Mouse (Mus musculus) olfactory bulb, adult 2 months (tissue): Measurements from ENCODE around the gene Olfr556. TPM values are rescaled to one million over a fixed set of nuclear protein-coding genes. Genes with fewer than 3 reads are reported as not detected.

Experiments used
- H3K27ac ChIP-seq: fragments of 200-500 bp; 2 replicates; pipeline ENCODE4 v1.5.1; 2012; ENCODE audit warnings: low read depth, low read length; ENCODE audit not compliant: insufficient read depth
- H3K4me1 ChIP-seq: fragments of 200-500 bp; 2 replicates; pipeline ENCODE4 v1.6.1; 2012; ENCODE audit warnings: low read length; ENCODE audit not compliant: control insufficient read depth, insufficient read depth
- H3K4me3 ChIP-seq: fragments of 200-500 bp; 2 replicates; pipeline ENCODE4 v1.5.1; 2012; ENCODE audit warnings: mild to moderate bottlenecking, low read depth, low read length, moderate library complexity; ENCODE audit not compliant: insufficient read depth
- CTCF ChIP-seq: fragments of 200-500 bp; IDR thresholded peaks from 2 replicates; pipeline ENCODE4 v1.5.1; 2012; ENCODE audit warnings: low read depth, mild to moderate bottlenecking, low read length, moderate library complexity; ENCODE audit not compliant: insufficient read depth
- POLR2A ChIP-seq: fragments of 200-500 bp; IDR thresholded peaks from 2 replicates; pipeline ENCODE4 v1.6.1; 2012; ENCODE audit warnings: mild to moderate bottlenecking, low read depth, low read length, moderate library complexity; ENCODE audit not compliant: insufficient read depth
- WGBS: fragments of 180-500 bp; shearing (Covaris S2); methylation state at CpG from one replicate; pipeline ENCODE4 v1.1.7; 2018; 5-methylcytosine and 5-hydroxymethylcytosine counted together
- polyA plus RNA-seq: library from polyadenylated mRNA; stranded (reverse); fragments of >200 nt; gene quantifications from 2 replicates; pipeline ENCODE4 v1.2.4, GENCODE M21; 2012; ENCODE audit warnings: low replicate concordance; ENCODE audit not compliant: missing spikeins, insufficient read depth, insufficient read length

Gene Olfr556
- polyA plus RNA-seq, 1 experiment = not detected

GRCm38 (mm10) chr7:102681916-102682315, 17.2 kb downstream of the Olfr556 start:
- 90% methylated on average over 1 of the region's 1 CpGs for WGBS
- no peak for TF ChIP-seq POLR2A
- no peak for TF ChIP-seq CTCF
- Histone ChIP-seq H3K4me1 (no peaks in the 10 kb centered on the region), H3K4me3 (no peak overlapping the region), H3K27ac (no peak overlapping the region)

- no peaks in the 10 kb centered on the region for H3K4me1 ChIP-seq
- peak within 1 kb of the TSS; percentile 63 for H3K4me3 ChIP-seq
- TF ChIP-seq POLR2A = peak; percentile 49; the same call in 1 of the 2 replicates
- TF ChIP-seq CTCF = no peak
- peak within 1 kb of the TSS; percentile 22 for H3K27ac ChIP-seq
- WGBS = under 1% methylated on average over 40 of the region's 40 CpGs
Measured at GRCm38 (mm10) chr7:102686944-102687501, 22.3 kb downstream of the Olfr556 start, which contains the start of gene Trim68. Gene Trim68 (minus strand): TSS chr7:102687327.

GRCm38 (mm10) chr7:102695358-102696125, 30.8 kb downstream of the Olfr556 start, which contains the start of gene Olfr557:
Gene Olfr557 (plus strand): TSS chr7:102695910.
- H3K27ac ChIP-seq = no peak within 1 kb of the TSS
- no peak within 1 kb of the TSS for H3K4me3 ChIP-seq
- no peak for TF ChIP-seq POLR2A
- no peak for TF ChIP-seq CTCF
- WGBS = 76% methylated on average over 5 of the region's 5 CpGs
- no peaks in the 10 kb centered on the region for H3K4me1 ChIP-seq

GRCm38 (mm10) chr7:102698461-102698860, 33.8 kb downstream of the Olfr556 start:
- Histone ChIP-seq H3K27ac (no peak overlapping the region), H3K4me3 (no peak overlapping the region), H3K4me1 (no peaks in the 10 kb centered on the region)
- no peak for TF ChIP-seq POLR2A
- TF ChIP-seq CTCF = no peak
- 91% methylated on average over 7 of the region's 7 CpGs for WGBS

- Histone ChIP-seq H3K4me3 (no peak within 1 kb of the TSS), H3K27ac (no peak within 1 kb of the TSS), H3K4me1 (no peaks in the 10 kb centered on the region)
- TF ChIP-seq POLR2A (no peak), CTCF (no peak)
Measured at GRCm38 (mm10) chr7:102701915-102702314, 37.2 kb downstream of the Olfr556 start, which contains the start of gene Olfr558. Gene Olfr558 (plus strand): TSS chr7:102702215.

- TF ChIP-seq CTCF (no peak), POLR2A (no peak)
- H3K27ac ChIP-seq = no peak within 1 kb of the TSS
- H3K4me1 ChIP-seq = no peaks in the 10 kb centered on the region
- 38% methylated on average over 1 of the region's 1 CpGs for WGBS
- H3K4me3 ChIP-seq = no peak within 1 kb of the TSS
Measured at GRCm38 (mm10) chr7:102718970-102719369, 54.3 kb downstream of the Olfr556 start, which contains the start of gene Olfr33. Gene Olfr33 (minus strand): TSS chr7:102719070.

Other genes starting within 250 kb of the Olfr556 start
- not detected in 2 replicates for gene Rrm1, start 223.2 kb upstream of the Olfr556 start, polyA plus RNA-seq
- gene Olfr543, start 183.2 kb upstream of the Olfr556 start, polyA plus RNA-seq = not detected in 2 replicates
- gene Olfr544, start 176.6 kb upstream of the Olfr556 start, polyA plus RNA-seq = not detected in 2 replicates
- gene Olfr545, start 165.3 kb upstream of the Olfr556 start, polyA plus RNA-seq = not detected in 2 replicates
- not detected in 2 replicates for gene Olfr547, start 130.2 kb upstream of the Olfr556 start, polyA plus RNA-seq
- not detected in 2 replicates for gene Olfr548-ps1, start 124.0 kb upstream of the Olfr556 start, polyA plus RNA-seq
- not detected in 2 replicates for gene Olfr549, start 115.0 kb upstream of the Olfr556 start, polyA plus RNA-seq
- gene Trim21, start 99.4 kb upstream of the Olfr556 start, polyA plus RNA-seq = not detected in 2 replicates
- not detected in 2 replicates for gene Olfr550, start 93.5 kb upstream of the Olfr556 start, polyA plus RNA-seq
- gene Olfr551, start 73.0 kb upstream of the Olfr556 start, polyA plus RNA-seq = not detected in 2 replicates
- gene Olfr552, start 67.1 kb upstream of the Olfr556 start, polyA plus RNA-seq = not detected in 2 replicates
- gene Olfr553, start 46.7 kb upstream of the Olfr556 start, polyA plus RNA-seq = not detected in 2 replicates
- gene Olfr554, start 26.5 kb upstream of the Olfr556 start, polyA plus RNA-seq = not detected in 2 replicates
- gene Olfr555, start 6.1 kb upstream of the Olfr556 start, polyA plus RNA-seq = not detected in 2 replicates
- gene Trim68, start 22.4 kb downstream of the Olfr556 start, polyA plus RNA-seq = not detected in 2 replicates
- gene Olfr557, start 31.0 kb downstream of the Olfr556 start, polyA plus RNA-seq = not detected in 2 replicates
- gene Olfr558, start 37.3 kb downstream of the Olfr556 start, polyA plus RNA-seq = not detected in 2 replicates
- gene Olfr33, start 54.2 kb downstream of the Olfr556 start, polyA plus RNA-seq = not detected in 2 replicates
- not detected in 2 replicates for gene Olfr559, start 62.6 kb downstream of the Olfr556 start, polyA plus RNA-seq
- gene Olfr560, start 94.5 kb downstream of the Olfr556 start, polyA plus RNA-seq = not detected in 2 replicates
- gene Olfr78, start 94.6 kb downstream of the Olfr556 start, polyA plus RNA-seq = not detected in 2 replicates
- gene Olfr561, start 106.3 kb downstream of the Olfr556 start, polyA plus RNA-seq = not detected in 2 replicates
- not detected in 2 replicates for gene Olfr564, start 138.6 kb downstream of the Olfr556 start, polyA plus RNA-seq
- not detected in 2 replicates for gene Olfr566, start 193.9 kb downstream of the Olfr556 start, polyA plus RNA-seq
- gene Olfr568, start 212.2 kb downstream of the Olfr556 start, polyA plus RNA-seq = not detected in 2 replicates
- gene Olfr569, start 226.0 kb downstream of the Olfr556 start, polyA plus RNA-seq = not detected in 2 replicates
- not detected in 2 replicates for gene Olfr570, start 229.7 kb downstream of the Olfr556 start, polyA plus RNA-seq